Comparison of ENCODE assay signal across 26 mouse cellular contexts in genomic region chr19:37555863-37556566, GRCm38 (mm10). TPM values are rescaled to one million over a fixed set of nuclear protein-coding genes. Genes with fewer than 3 reads are reported as not detected.
DNase-seq lines count a peak whose midpoint lies in the region; ATAC-seq and TF ChIP-seq lines count a peak whose summit lies in the region.
"Had no signal": no experiment of that assay in that cellular context is flagged by ENCODE, and none has a peak within 500 bp of the region (broad histone marks: within the 10 kb centered on the region; RNA-seq: fewer than 3 reads in every experiment).

No protein-coding gene starts in this region.

- H3K4me2 ChIP-seq in heart, embryonic 11.5 days: peak overlapping the region; percentile 25; the same call in 1 of the 2 replicates
- H3K4me2 ChIP-seq in liver, embryonic 13.5 days: peak overlapping the region; percentile 60
- H3K4me2 ChIP-seq in midbrain, postnatal 0 days (ENCODE audit: low read depth, low read length, poor library complexity, severe bottlenecking): no peak overlapping the region
- H3K4me2 ChIP-seq: heart, embryonic 13.5 days; hindbrain, embryonic 15.5 days; intestine, embryonic 15.5 days; limb, embryonic 12.5 days; lung, embryonic 14.5 days; midbrain, embryonic 12.5 days; neural tube, embryonic 12.5 days had no signal

- DNase-seq in heart, postnatal 25 days (ENCODE audit: low spot score): no peak
- DNase-seq in c-Kit-positive CD71-positive TER-119-negative erythroid progenitor cells, embryonic 14.5 days (ENCODE audit: low read depth): peak; percentile 69
- DNase-seq in liver, embryonic 13.5 days: peak; percentile 44
- DNase-seq in midbrain, postnatal 0 days (ENCODE audit: low spot score): no peak
- no peak for DNase-seq in limb, embryonic 10.5 days (ENCODE audit: low spot score)
- no peak for DNase-seq in left cerebral cortex, adult 18-20 months (ENCODE audit: low spot score in 2 of 2)
- DNase-seq: adrenal gland, adult 2 months; B cell, adult 2 months; cerebellum, adult 11 months; cerebellum, postnatal 14 days; gastrocnemius, postnatal 25 days; heart, postnatal 36 days; kidney, postnatal 4 days; layer of hippocampus, adult 9-11 months; lung, embryonic 14.5 days; lung, postnatal 36 days; thymus, postnatal 25 days had no signal

- no peak for TF ChIP-seq CTCF in midbrain, postnatal 0 days (IDR thresholded peaks at IDR 0.05)

- peak overlapping the region; percentile 47; the same call in 1 of the 2 replicates for H3K27ac ChIP-seq in heart, embryonic 11.5 days (ENCODE audit: low read depth, low read length)
- H3K27ac ChIP-seq in liver, embryonic 13.5 days: peak overlapping the region; percentile 88
- no peak overlapping the region for H3K27ac ChIP-seq in midbrain, postnatal 0 days (ENCODE audit: low read depth, low read length)
- H3K27ac ChIP-seq in limb, embryonic 10.5 days: no peak overlapping the region
- H3K27ac ChIP-seq: embryonic facial prominence, embryonic 10.5 days; heart, embryonic 13.5 days; hindbrain, embryonic 15.5 days; intestine, embryonic 15.5 days; limb, embryonic 12.5 days; midbrain, embryonic 12.5 days; neural tube, embryonic 12.5 days had no signal

- no peaks in the 10 kb centered on the region for H3K27me3 ChIP-seq in heart, embryonic 11.5 days (ENCODE audit: control insufficient read depth, insufficient read depth, low read length)
- no peaks in the 10 kb centered on the region for H3K27me3 ChIP-seq in liver, embryonic 13.5 days
- H3K27me3 ChIP-seq in midbrain, postnatal 0 days (ENCODE audit: insufficient read depth, low read length): no peaks in the 10 kb centered on the region
- H3K27me3 ChIP-seq in limb, embryonic 10.5 days (ENCODE audit: low read depth, poor library complexity, severe bottlenecking): no peaks in the 10 kb centered on the region; the same call in 1 of the 2 replicates
- H3K27me3 ChIP-seq: heart, embryonic 13.5 days; hindbrain, embryonic 15.5 days; intestine, embryonic 15.5 days; neural tube, embryonic 12.5 days had no signal

- H3K4me1 ChIP-seq in heart, embryonic 11.5 days (ENCODE audit: control insufficient read depth, insufficient read depth, low read length): peaks cover 10% of the 10 kb centered on the region; the same call in 1 of the 2 replicates
- H3K4me1 ChIP-seq in liver, embryonic 13.5 days (replicated peaks): peaks cover 95% of the 10 kb centered on the region
- no peaks in the 10 kb centered on the region; the same call in 1 of the 2 replicates for H3K4me1 ChIP-seq in midbrain, postnatal 0 days (ENCODE audit: insufficient read depth, low read length)
- H3K4me1 ChIP-seq in limb, embryonic 10.5 days: peaks cover 17% of the 10 kb centered on the region

- no peak; the same call in 1 of the 2 replicates for ATAC-seq in heart, embryonic 11.5 days (replicated peaks; ENCODE audit: insufficient number of reproducible peaks, low FRiP score, low TSS enrichment)
- ATAC-seq in liver, embryonic 13.5 days (ENCODE audit: low read depth): peak; percentile 85
- no peak for ATAC-seq in midbrain, postnatal 0 days (ENCODE audit: low FRiP score)
- ATAC-seq: forebrain, embryonic 14.5 days; intestine, embryonic 15.5 days had no signal

- WGBS in heart, embryonic 11.5 days (ENCODE audit: insufficient replicate concordance): 80% methylated on average over 6 of the region's 6 CpGs
- WGBS in liver, embryonic 13.5 days (ENCODE audit: insufficient replicate concordance): 38% methylated on average over 6 of the region's 6 CpGs
- 93% methylated on average over 6 of the region's 6 CpGs for WGBS in midbrain, postnatal 0 days
- 91% methylated on average over 6 of the region's 6 CpGs for WGBS in limb, embryonic 10.5 days

- no peaks in the 10 kb centered on the region for H3K9me3 ChIP-seq in heart, embryonic 11.5 days (replicated peaks; ENCODE audit: control insufficient read depth, low read length)
- H3K9me3 ChIP-seq in liver, embryonic 13.5 days (replicated peaks): no peaks in the 10 kb centered on the region
- H3K9me3 ChIP-seq in midbrain, postnatal 0 days (ENCODE audit: low read length): no peaks in the 10 kb centered on the region
- H3K9me3 ChIP-seq in limb, embryonic 10.5 days (replicated peaks): no peaks in the 10 kb centered on the region
- H3K9me3 ChIP-seq: embryonic facial prominence, embryonic 10.5 days; heart, embryonic 13.5 days; hindbrain, embryonic 15.5 days; intestine, embryonic 15.5 days; limb, embryonic 12.5 days; midbrain, embryonic 12.5 days; neural tube, embryonic 12.5 days had no signal

- no peaks in the 10 kb centered on the region for H3K36me3 ChIP-seq in heart, embryonic 11.5 days (ENCODE audit: control insufficient read depth, insufficient read depth, low read length)
- H3K36me3 ChIP-seq in liver, embryonic 13.5 days: peaks cover 12% of the 10 kb centered on the region; the same call in 1 of the 2 replicates
- H3K36me3 ChIP-seq in midbrain, postnatal 0 days (ENCODE audit: insufficient read depth, low read length): no peaks in the 10 kb centered on the region; the same call in 1 of the 2 replicates
- no peaks in the 10 kb centered on the region for H3K36me3 ChIP-seq in limb, embryonic 10.5 days
- H3K36me3 ChIP-seq: embryonic facial prominence, embryonic 10.5 days; hindbrain, embryonic 15.5 days; intestine, embryonic 15.5 days; limb, embryonic 12.5 days; midbrain, embryonic 12.5 days; neural tube, embryonic 12.5 days had no signal

- no peak overlapping the region for H3K9ac ChIP-seq in heart, embryonic 11.5 days (ENCODE audit: low read depth, low read length)
- peak overlapping the region; percentile 51 for H3K9ac ChIP-seq in liver, embryonic 13.5 days
- no peak overlapping the region for H3K9ac ChIP-seq in midbrain, postnatal 0 days (replicated peaks; ENCODE audit: low read length, poor library complexity, severe bottlenecking)
- H3K9ac ChIP-seq: heart, embryonic 13.5 days; hindbrain, embryonic 15.5 days; intestine, embryonic 15.5 days; limb, embryonic 12.5 days; lung, embryonic 14.5 days; midbrain, embryonic 12.5 days; neural tube, embryonic 12.5 days had no signal

- no peak overlapping the region for H3K4me3 ChIP-seq in heart, embryonic 11.5 days (ENCODE audit: low read depth, low read length)
- H3K4me3 ChIP-seq in liver, embryonic 13.5 days (replicated peaks): peak overlapping the region; percentile 35
- H3K4me3 ChIP-seq in midbrain, postnatal 0 days (ENCODE audit: low read depth, low read length): no peak overlapping the region
- no peak overlapping the region for H3K4me3 ChIP-seq in limb, embryonic 10.5 days
- H3K4me3 ChIP-seq: embryonic facial prominence, embryonic 10.5 days; heart, embryonic 13.5 days; hindbrain, embryonic 15.5 days; intestine, embryonic 15.5 days; limb, embryonic 12.5 days; midbrain, embryonic 12.5 days; neural tube, embryonic 12.5 days had no signal

- intact Hi-C loops in heart, postnatal 25 days (cut with DNase I): no loop called here

RNA-seq across cellular contexts. Expression of gene Exoc6, which starts 5.8 kb away (rescaled TPM):
- polyA plus RNA-seq in heart, embryonic 11.5 days (2014; fragmentation: Nextera tagmentation; extraction: Ambion mirVana): 22.3 TPM in 2 replicates
- 10 to 100 TPM; 29.2 TPM for total RNA-seq in heart, postnatal 25 days (2021)
- 34.3 and 41.6 TPM in 2 replicates for polyA plus RNA-seq in liver, embryonic 13.5 days (2015; fragmentation: Nextera tagmentation; extraction: Ambion mirVana)
- total RNA-seq in midbrain, postnatal 0 days (2014; rRNA removed): 27.2 and 29.2 TPM in 2 replicates
- polyA plus RNA-seq in midbrain, postnatal 0 days (2015; fragmentation: Nextera tagmentation; extraction: Ambion mirVana): 25.5 and 27.5 TPM in 2 replicates
- polyA plus RNA-seq in limb, embryonic 10.5 days (2016; fragmentation: Nextera tagmentation; extraction: Ambion mirVana): 7.2 and 7.3 TPM in 2 replicates
- 10 to 100 TPM; 40.6 to 41.3 TPM for total RNA-seq in left cerebral cortex, adult 18-20 months (2021)

Comparison
In these comparisons a context has a peak if more than half of its experiments do, and no peak if none do; other contexts are left out.
1. H3K27ac ChIP-seq: peak in heart, embryonic 11.5 days (single experiment) and liver, embryonic 13.5 days (single experiment); none in midbrain, postnatal 0 days (single experiment) and limb, embryonic 10.5 days (single experiment).
2. DNase-seq: peak in c-Kit-positive CD71-positive TER-119-negative erythroid progenitor cells, embryonic 14.5 days (single experiment) and liver, embryonic 13.5 days (single experiment); none in heart, postnatal 25 days (single experiment), midbrain, postnatal 0 days (single experiment), limb, embryonic 10.5 days (single experiment) and left cerebral cortex, adult 18-20 months (0 of 2).